Mouse (Mus musculus): ENCODE measurements at regions not wholly inside any gene's neighbourhood (a gene's known extent, or its start where the extent isn't known, plus 50 kb on each side); places are given as distances from the start of the nearest gene placed in this dataset.

GRCm38 (mm10) chr4:152731082-152731720 is 253.5 kb upstream of the Kcnab2 start:
- H3K79me2 ChIP-seq (ENCODE audit: control insufficient read depth, insufficient read depth), result no peaks in the 10 kb centered on the region
- no peaks in the 10 kb centered on the region for H3K27me3 ChIP-seq (ENCODE audit: control insufficient read depth, insufficient read depth, insufficient read length)
- no peaks in the 10 kb centered on the region for H3K79me3 ChIP-seq (ENCODE audit: low read depth)
- H3K4me3 ChIP-seq (ENCODE audit: insufficient read depth, poor library complexity, severe bottlenecking), result no peak overlapping the region
- H3K36me3 ChIP-seq (ENCODE audit: control insufficient read depth, insufficient read depth), result no peaks in the 10 kb centered on the region
- H3ac ChIP-seq (ENCODE audit: control insufficient read depth, insufficient read length, low read depth), result no peak overlapping the region
- no peak for TF ChIP-seq MYOG (IDR thresholded peaks at IDR 0.05; ENCODE audit: control insufficient read depth, extremely low read depth, insufficient read length)

DNA sequence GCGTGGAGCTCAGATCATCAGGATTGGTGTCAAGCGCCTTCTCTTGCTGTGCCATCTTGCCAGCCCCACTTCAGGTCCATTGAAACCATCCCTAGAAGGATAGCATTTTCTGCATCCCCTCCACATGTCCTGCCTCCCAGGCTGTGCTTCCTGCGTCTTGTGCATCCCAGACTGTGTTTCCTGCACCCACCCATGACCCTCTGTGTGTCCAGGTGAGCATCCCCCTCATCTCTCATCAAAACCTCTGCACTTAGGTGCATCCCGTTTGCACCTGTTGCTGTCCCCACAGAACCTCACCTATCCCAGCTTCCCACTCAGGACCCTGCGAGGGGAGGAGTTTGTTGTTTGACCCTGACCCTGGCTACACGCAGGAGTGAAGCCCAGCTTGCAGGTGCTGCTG is 251.8 kb upstream of the Kcnab2 start:
- Histone ChIP-seq H3K36me3 (ENCODE audit: control insufficient read depth, insufficient read depth) (no peaks in the 10 kb centered on the region), H3K27me3 (ENCODE audit: control insufficient read depth, insufficient read depth, insufficient read length) (no peaks in the 10 kb centered on the region), H3K79me3 (ENCODE audit: low read depth) (no peaks in the 10 kb centered on the region), H3K4me3 (ENCODE audit: insufficient read depth, poor library complexity, severe bottlenecking) (no peak overlapping the region), H3ac (ENCODE audit: control insufficient read depth, insufficient read length, low read depth) (no peak overlapping the region), H3K79me2 (ENCODE audit: control insufficient read depth, insufficient read depth) (no peaks in the 10 kb centered on the region)
- TF ChIP-seq USF1 (IDR thresholded peaks at IDR 0.05; ENCODE audit: low read depth) (no peak), FOSL1 (IDR thresholded peaks at IDR 0.05; ENCODE audit: insufficient read depth, low read length, poor library complexity, severe bottlenecking) (no peak), MYOD1 (IDR thresholded peaks at IDR 0.05; ENCODE audit: control insufficient read depth, insufficient read length, low read depth) (no peak), MYOG (IDR thresholded peaks at IDR 0.05; ENCODE audit: control insufficient read depth, extremely low read depth, insufficient read length) (no peak), CTCF (IDR thresholded peaks at IDR 0.05; ENCODE audit: control insufficient read depth, insufficient read depth, insufficient read length) (no peak), MAX (IDR thresholded peaks at IDR 0.05) (no peak), CEBPB (IDR thresholded peaks at IDR 0.05; ENCODE audit: low read depth) (no peak)

- Histone ChIP-seq H3ac (ENCODE audit: control insufficient read depth, insufficient read length, low read depth) (no peak overlapping the region), H3K79me2 (ENCODE audit: control insufficient read depth, insufficient read depth) (no peaks in the 10 kb centered on the region), H3K27me3 (ENCODE audit: control insufficient read depth, insufficient read depth, insufficient read length) (no peaks in the 10 kb centered on the region), H3K4me3 (ENCODE audit: insufficient read depth, poor library complexity, severe bottlenecking) (no peak overlapping the region), H3K79me3 (ENCODE audit: low read depth) (no peaks in the 10 kb centered on the region), H3K36me3 (ENCODE audit: control insufficient read depth, insufficient read depth) (no peaks in the 10 kb centered on the region)
- TF ChIP-seq MYOD1 (IDR thresholded peaks at IDR 0.05; ENCODE audit: control insufficient read depth, insufficient read length, low read depth) (no peak), USF1 (IDR thresholded peaks at IDR 0.05; ENCODE audit: low read depth) (no peak), MYOG (IDR thresholded peaks at IDR 0.05; ENCODE audit: control insufficient read depth, extremely low read depth, insufficient read length) (no peak)
Observed at GRCm38 (mm10) chr4:152725881-152726280, 248.2 kb upstream of the Kcnab2 start.

DNA sequence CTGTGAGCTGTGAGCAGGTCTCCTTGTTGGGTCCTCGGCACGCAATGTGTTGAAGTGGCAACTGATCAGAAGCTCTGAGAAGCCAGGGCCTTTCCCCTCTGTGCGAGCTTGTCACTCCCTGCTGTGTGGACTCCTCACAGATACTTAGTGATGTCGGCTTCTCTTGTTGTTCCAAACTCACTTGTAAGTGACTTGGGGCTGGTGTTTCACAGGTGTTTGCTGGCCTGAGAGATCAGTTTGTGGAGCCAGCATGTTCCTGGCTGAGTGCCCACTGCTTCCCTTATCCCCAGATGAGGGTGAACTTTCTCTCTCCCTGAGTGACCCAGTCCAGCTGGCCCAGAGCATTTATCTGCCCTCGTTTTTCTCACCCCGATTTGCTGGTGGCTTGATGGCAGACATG is 247.8 kb upstream of the Kcnab2 start:
- no peaks in the 10 kb centered on the region for H3K79me2 ChIP-seq (ENCODE audit: control insufficient read depth, insufficient read depth)
- H3K36me3 ChIP-seq (ENCODE audit: control insufficient read depth, insufficient read depth), result no peaks in the 10 kb centered on the region
- TF ChIP-seq MAX (IDR thresholded peaks at IDR 0.05) (no peak), CTCF (IDR thresholded peaks at IDR 0.05; ENCODE audit: control insufficient read depth, insufficient read depth, insufficient read length) (no peak), CEBPB (IDR thresholded peaks at IDR 0.05; ENCODE audit: low read depth) (no peak), MYOD1 (IDR thresholded peaks at IDR 0.05; ENCODE audit: control insufficient read depth, insufficient read length, low read depth) (no peak), FOSL1 (IDR thresholded peaks at IDR 0.05; ENCODE audit: insufficient read depth, low read length, poor library complexity, severe bottlenecking) (no peak), USF1 (IDR thresholded peaks at IDR 0.05; ENCODE audit: low read depth) (no peak), MYOG (IDR thresholded peaks at IDR 0.05; ENCODE audit: control insufficient read depth, extremely low read depth, insufficient read length) (no peak)
- no peak overlapping the region for H3ac ChIP-seq (ENCODE audit: control insufficient read depth, insufficient read length, low read depth)
- H3K79me3 ChIP-seq (ENCODE audit: low read depth), result no peaks in the 10 kb centered on the region
- H3K4me3 ChIP-seq (ENCODE audit: insufficient read depth, poor library complexity, severe bottlenecking), result no peak overlapping the region
- H3K27me3 ChIP-seq (ENCODE audit: control insufficient read depth, insufficient read depth, insufficient read length), result no peaks in the 10 kb centered on the region

- H3K79me3 ChIP-seq (ENCODE audit: low read depth), result no peaks in the 10 kb centered on the region
- no peak for TF ChIP-seq MAX (IDR thresholded peaks at IDR 0.05)
- TF ChIP-seq CTCF (IDR thresholded peaks at IDR 0.05; ENCODE audit: control insufficient read depth, insufficient read depth, insufficient read length), result no peak
- TF ChIP-seq CEBPB (IDR thresholded peaks at IDR 0.05; ENCODE audit: low read depth), result no peak
- no peak for TF ChIP-seq MYOG (IDR thresholded peaks at IDR 0.05; ENCODE audit: control insufficient read depth, extremely low read depth, insufficient read length)
- no peak for TF ChIP-seq FOSL1 (IDR thresholded peaks at IDR 0.05; ENCODE audit: insufficient read depth, low read length, poor library complexity, severe bottlenecking)
- no peak for TF ChIP-seq USF1 (IDR thresholded peaks at IDR 0.05; ENCODE audit: low read depth)
- TF ChIP-seq MYOD1 (IDR thresholded peaks at IDR 0.05; ENCODE audit: control insufficient read depth, insufficient read length, low read depth), result no peak
- H3K27me3 ChIP-seq (ENCODE audit: control insufficient read depth, insufficient read depth, insufficient read length), result no peaks in the 10 kb centered on the region
- H3ac ChIP-seq (ENCODE audit: control insufficient read depth, insufficient read length, low read depth), result no peak overlapping the region
- H3K4me3 ChIP-seq (ENCODE audit: insufficient read depth, poor library complexity, severe bottlenecking), result no peak overlapping the region
- no peaks in the 10 kb centered on the region for H3K36me3 ChIP-seq (ENCODE audit: control insufficient read depth, insufficient read depth)
- H3K79me2 ChIP-seq (ENCODE audit: control insufficient read depth, insufficient read depth), result no peaks in the 10 kb centered on the region
Observed at GRCm38 (mm10) chr4:152724741-152725140, 247.1 kb upstream of the Kcnab2 start.

DNA sequence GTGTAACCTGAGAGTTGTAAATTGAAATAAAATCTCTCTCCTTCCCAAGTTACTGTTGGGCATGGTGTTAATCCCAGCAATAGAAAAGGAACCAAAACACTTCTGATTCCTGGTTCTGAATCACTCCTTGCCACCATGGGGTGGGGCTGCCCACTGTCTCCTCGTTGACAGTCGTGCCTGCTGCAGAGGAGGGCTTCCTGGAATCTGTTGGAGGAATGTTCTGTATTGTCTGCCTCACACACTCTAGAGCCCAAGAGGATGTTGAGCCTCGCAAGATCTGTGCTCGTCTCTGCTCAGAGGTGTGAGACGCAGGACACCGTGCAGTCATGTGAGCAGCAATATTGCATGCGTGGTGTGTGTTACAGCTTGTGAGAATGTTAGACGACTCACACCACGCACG is 246.4 kb upstream of the Kcnab2 start:
- Histone ChIP-seq H3K4me3 (ENCODE audit: insufficient read depth, poor library complexity, severe bottlenecking) (no peak overlapping the region), H3K27me3 (ENCODE audit: control insufficient read depth, insufficient read depth, insufficient read length) (no peaks in the 10 kb centered on the region), H3K79me3 (ENCODE audit: low read depth) (no peaks in the 10 kb centered on the region), H3K36me3 (ENCODE audit: control insufficient read depth, insufficient read depth) (no peaks in the 10 kb centered on the region), H3K79me2 (ENCODE audit: control insufficient read depth, insufficient read depth) (no peaks in the 10 kb centered on the region), H3ac (ENCODE audit: control insufficient read depth, insufficient read length, low read depth) (no peak overlapping the region)
- TF ChIP-seq CEBPB (IDR thresholded peaks at IDR 0.05; ENCODE audit: low read depth), result no peak

Measured in C2C12 (cell line).